Mouse (Mus musculus): ENCODE data around the gene Mpo. TPM values are rescaled to one million over a fixed set of nuclear protein-coding genes. Genes with fewer than 3 reads are reported as not detected.

Gene Mpo
- polyA plus RNA-seq, 1 experiment from 2014 or later, result 274 TPM

GRCm38 (mm10) chr11:87852690-87853596, 59.6 kb downstream of the Mpo start, which contains the start of gene Mks1:
Mks1 (plus strand) TSS chr11:87853215.
- Histone ChIP-seq H3K36me3 (replicated peaks; ENCODE audit: insufficient read depth, low read length) (no peaks in the 10 kb centered on the region), H3K4me3 (ENCODE audit: low read depth, low read length) (peak within 1 kb of the TSS; percentile 61), H3K9me3 (ENCODE audit: low read length) (no peaks in the 10 kb centered on the region), H3K27ac (ENCODE audit: low read depth) (no peak within 1 kb of the TSS), H3K4me2 (ENCODE audit: low read depth, low read length) (peak within 1 kb of the TSS; percentile 74), H3K4me1 (ENCODE audit: insufficient read depth) (peaks cover 3% of the 10 kb centered on the region), H3K27me3 (ENCODE audit: insufficient read depth, low read length) (no peaks in the 10 kb centered on the region), H3K9ac (replicated peaks) (peak within 1 kb of the TSS; percentile 37; the same call in 1 of the 2 replicates)
- DNase-seq, result peak; percentile 93
- peak; percentile 95 for ATAC-seq
- TF ChIP-seq EP300 (IDR thresholded peaks at IDR 0.05; ENCODE audit: low read depth) (no peak), CTCF (IDR thresholded peaks at IDR 0.05; ENCODE audit: low read depth) (no peak)
- 3% methylated on average over 40 of the region's 40 CpGs for WGBS (ENCODE audit: insufficient replicate concordance)

GRCm38 (mm10) chr11:87853597-87853954, 60.2 kb downstream of the Mpo start:
- Histone ChIP-seq H3K9me3 (ENCODE audit: low read length) (no peaks in the 10 kb centered on the region), H3K4me1 (ENCODE audit: insufficient read depth) (peaks cover 3% of the 10 kb centered on the region), H3K9ac (replicated peaks) (peak overlapping the region; percentile 37; the same call in 1 of the 2 replicates), H3K36me3 (replicated peaks; ENCODE audit: insufficient read depth, low read length) (no peaks in the 10 kb centered on the region), H3K27me3 (ENCODE audit: insufficient read depth, low read length) (no peaks in the 10 kb centered on the region), H3K4me2 (ENCODE audit: low read depth, low read length) (peak overlapping the region; percentile 74), H3K4me3 (ENCODE audit: low read depth, low read length) (peak overlapping the region; percentile 61), H3K27ac (ENCODE audit: low read depth) (no peak overlapping the region)
- 35% methylated on average over 8 of the region's 8 CpGs for WGBS (ENCODE audit: insufficient replicate concordance)
- TF ChIP-seq CTCF (IDR thresholded peaks at IDR 0.05; ENCODE audit: low read depth) (no peak), EP300 (IDR thresholded peaks at IDR 0.05; ENCODE audit: low read depth) (no peak)
- DNase-seq, result no peak
- ATAC-seq, result no peak; the same call in 1 of the 2 replicates

MicroRNA genes within 50 kb of the gene (microRNA counts, 519-probe panel; counts per million panel counts)
- 7,196 counts per million, percentile 84 among the panel's probes with 10 or more counts for microRNA mmu-miR-142-3p
- microRNA mmu-miR-142-5p, result 3,836 counts per million, percentile 42 among the panel's probes with 10 or more counts

Small RNA genes within 50 kb of the gene (microRNA-seq; reads per million reads assigned to microRNA genes)
- gene Mir142 (not detected), gene Mir142b (not detected)

Other genes with a start within 250 kb of the Mpo start
- gene Gm11492, start 226.9 kb upstream of the Mpo start, polyA plus RNA-seq (2015; fragmentation: Nextera tagmentation; extraction: Ambion mirVana), result not detected in 2 replicates
- gene Sept4, start 224.7 kb upstream of the Mpo start, polyA plus RNA-seq (2015; fragmentation: Nextera tagmentation; extraction: Ambion mirVana), result 21.7 and 22.0 TPM in 2 replicates
- 4.8 and 5.6 TPM in 2 replicates for gene Mtmr4, start 201.4 kb upstream of the Mpo start, polyA plus RNA-seq (2015; fragmentation: Nextera tagmentation; extraction: Ambion mirVana)
- 0.04 TPM in 1 of 2 replicates, not detected in the other for gene Hsf5, start 176.4 kb upstream of the Mpo start, polyA plus RNA-seq (2015; fragmentation: Nextera tagmentation; extraction: Ambion mirVana)
- gene Rnf43, start 130.9 kb upstream of the Mpo start, polyA plus RNA-seq (2015; fragmentation: Nextera tagmentation; extraction: Ambion mirVana), result 4.2 and 5.8 TPM in 2 replicates
- 114 and 120 TPM in 2 replicates for gene Supt4a, start 56.0 kb upstream of the Mpo start, polyA plus RNA-seq (2015; fragmentation: Nextera tagmentation; extraction: Ambion mirVana)
- 0.59 and 1.2 TPM in 2 replicates for gene Tspoap1, start 33.0 kb upstream of the Mpo start, polyA plus RNA-seq (2015; fragmentation: Nextera tagmentation; extraction: Ambion mirVana)
- not detected in 2 replicates for gene Lpo, start 34.7 kb downstream of the Mpo start, polyA plus RNA-seq (2015; fragmentation: Nextera tagmentation; extraction: Ambion mirVana)
- 1.4 and 2.1 TPM in 2 replicates for gene Mks1, start 59.6 kb downstream of the Mpo start, polyA plus RNA-seq (2015; fragmentation: Nextera tagmentation; extraction: Ambion mirVana)
- 0.52 and 0.65 TPM in 2 replicates for gene Epx, start 82.0 kb downstream of the Mpo start, polyA plus RNA-seq (2015; fragmentation: Nextera tagmentation; extraction: Ambion mirVana)
- gene Olfr462, start 98.7 kb downstream of the Mpo start, polyA plus RNA-seq (2015; fragmentation: Nextera tagmentation; extraction: Ambion mirVana), result not detected in 2 replicates
- gene Olfr463, start 103.8 kb downstream of the Mpo start, polyA plus RNA-seq (2015; fragmentation: Nextera tagmentation; extraction: Ambion mirVana), result not detected in 2 replicates
- gene Olfr464, start 127.4 kb downstream of the Mpo start, polyA plus RNA-seq (2015; fragmentation: Nextera tagmentation; extraction: Ambion mirVana), result not detected in 2 replicates
- gene Dynll2, start 194.0 kb downstream of the Mpo start, polyA plus RNA-seq (2015; fragmentation: Nextera tagmentation; extraction: Ambion mirVana), result 10.5 and 11.0 TPM in 2 replicates